Mouse (Mus musculus) layer of hippocampus, postnatal 14 days (tissue): ENCODE data around the gene Tkt. TPM values are rescaled to one million over a fixed set of nuclear protein-coding genes. Genes with fewer than 3 reads are reported as not detected.
"Not testable (repeated sequence)": the region's sequence is repeated elsewhere in the genome, so short reads cannot be mapped to it uniquely, and the experiment has no call there.

ENCODE experiments used
- DNase-seq, 2 experiments: peaks; one replicate each; pipeline ENCODE4 v3.0.0; 2021 to 2022; ENCODE audit warnings: low spot score in 2 of 2, mixed read lengths in 1 of 2
- long read RNA-seq, 2 experiments: library from polyadenylated mRNA; stranded (forward); transcript quantifications; one replicate each; pipeline ENCODE4 v2.0.0; 2021
- total RNA-seq, 2 experiments: library from RNA; stranded (reverse); gene quantifications; 2 replicates each; pipeline ENCODE4 v1.2.3; 2021

Gene Tkt
- 100 to 1,000 TPM; 170 to 200 TPM for total RNA-seq
- long read RNA-seq, experiment 1, transcript Tkt-201 (14 exons, 3,223 nt): major isoform, 23 of 25 reads
- long read RNA-seq, experiment 1, partial matches to known transcripts: 1 of 25 reads
- long read RNA-seq, experiment 1, other reads (novel, unspliced or antisense): 0 of 25 reads
- long read RNA-seq, experiment 2, transcript Tkt-201 (14 exons, 3,223 nt): major isoform, 20 of 27 reads
- long read RNA-seq, experiment 2, partial matches to known transcripts: 4 of 27 reads
- long read RNA-seq, experiment 2, other reads (novel, unspliced or antisense): 2 of 27 reads

DNA sequence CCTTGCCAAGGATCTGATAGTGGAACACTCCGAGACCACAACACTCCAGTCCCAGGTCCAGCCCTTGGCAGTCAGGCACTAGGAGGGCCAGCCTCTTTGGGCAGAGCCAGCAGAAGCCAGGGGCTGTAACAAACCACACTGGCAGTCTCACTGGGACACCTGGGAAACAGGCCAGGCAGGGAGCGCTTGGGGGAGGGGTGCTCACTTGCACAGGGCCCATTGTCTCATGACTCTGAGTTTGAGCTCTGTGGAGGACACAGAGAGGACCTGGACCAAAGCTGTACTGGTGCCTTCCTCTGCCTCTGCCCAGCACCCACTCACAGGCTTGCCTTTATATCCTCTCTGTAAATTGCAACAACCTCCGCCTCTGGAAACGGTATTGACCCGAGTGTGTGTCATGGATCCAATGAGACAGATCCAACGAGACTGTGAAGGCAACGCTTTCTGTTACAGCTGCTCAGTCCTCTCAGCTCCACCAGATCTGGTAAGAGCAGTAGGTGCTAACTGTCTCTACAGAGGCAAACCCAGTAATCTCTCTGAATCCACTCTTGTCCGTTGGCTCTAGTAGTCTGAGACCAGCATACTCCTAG lies at the start of gene Tkt:
Gene Tkt, plus strand, starts transcription at position 229 of the 590 bp plus-strand sequence.
- peak; percentile 70 to 88 for DNase-seq

DNA sequence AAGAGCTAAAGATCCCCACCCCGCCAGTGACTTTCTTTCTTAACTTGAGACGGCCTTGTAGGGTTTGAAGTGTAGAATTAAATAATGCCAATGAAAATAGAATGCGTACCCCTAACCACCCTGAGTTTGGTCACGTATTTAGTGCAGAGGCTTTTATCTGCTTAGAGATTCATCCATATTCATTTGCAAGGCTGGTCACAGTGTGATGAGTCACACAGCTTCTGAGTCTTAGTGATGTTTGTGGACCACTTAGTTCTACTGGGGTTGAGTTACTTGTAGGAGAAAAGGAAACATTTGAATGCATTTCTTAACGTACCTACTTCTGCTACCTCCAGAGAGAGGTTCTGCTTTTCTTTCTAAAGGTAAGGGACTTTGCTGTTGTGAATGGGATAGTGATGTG lies 43.2 kb upstream of the Tkt start:
- DNase-seq: no peak

DNA sequence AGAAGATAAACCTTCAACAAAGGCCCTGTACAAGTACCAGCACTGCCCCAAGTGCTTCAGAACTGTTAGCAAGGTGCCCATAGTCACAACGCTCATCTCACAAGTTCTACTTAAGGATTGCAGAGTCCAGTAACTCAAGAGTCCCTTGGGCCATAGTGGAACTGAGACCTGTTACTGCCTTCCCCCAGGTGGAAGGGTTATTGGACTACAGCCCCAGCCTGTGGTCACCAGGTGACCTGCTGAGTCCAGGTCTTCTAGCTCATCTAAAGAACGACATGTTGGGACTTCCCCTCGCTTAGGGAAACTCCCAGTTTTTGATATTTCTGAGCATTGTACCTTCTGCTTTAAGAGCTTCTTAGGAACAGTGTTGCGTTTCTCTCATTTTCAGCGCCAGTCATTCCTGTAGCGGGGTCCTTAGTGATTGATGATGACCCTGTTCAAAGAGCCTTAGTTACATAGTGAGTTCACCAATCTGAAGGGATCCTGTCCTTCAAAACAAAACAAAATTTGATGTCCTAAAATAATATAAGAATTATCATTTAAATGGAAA lies 37.9 kb upstream of the Tkt start:
- no peak for DNase-seq

- no peak for DNase-seq
Measured at GRCm38 (mm10) chr14:30512896-30513295, 35.3 kb upstream of the Tkt start.

DNA sequence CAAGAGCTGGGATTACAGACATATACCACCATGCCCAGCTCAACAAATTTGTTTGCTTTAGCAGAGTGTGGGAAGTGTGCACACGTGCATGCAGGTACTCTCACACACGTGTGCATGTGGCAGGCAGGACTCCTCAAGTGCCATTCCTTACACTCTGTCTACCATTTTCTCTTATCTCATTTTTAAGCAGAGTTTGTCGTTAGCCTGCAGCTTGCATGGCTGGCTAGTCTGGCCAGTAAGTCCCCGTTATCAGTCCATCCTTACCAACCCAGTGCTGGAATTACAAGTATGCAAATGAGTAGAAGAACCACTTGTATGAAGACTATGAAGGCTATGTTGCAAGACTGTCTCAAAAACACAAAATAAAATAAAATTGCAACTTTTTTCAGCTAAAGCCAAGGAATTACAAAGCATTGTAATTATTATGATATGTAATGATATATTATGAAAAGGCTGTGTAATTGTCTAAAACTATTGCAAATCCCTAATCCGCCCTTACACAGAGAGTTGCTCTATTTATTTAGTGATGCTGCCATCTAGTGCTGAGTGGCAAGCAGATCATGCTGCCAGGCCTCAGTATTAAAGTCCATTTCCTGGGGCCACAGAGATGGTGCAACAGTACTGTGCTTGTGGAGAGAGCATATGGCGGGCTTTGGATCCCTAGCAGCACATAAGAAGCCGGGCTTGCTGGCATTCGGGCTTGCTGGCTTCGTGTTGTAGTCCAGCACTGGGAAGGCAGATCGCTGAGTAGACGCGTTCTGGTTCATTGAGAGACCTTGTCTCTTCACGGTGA lies 32.0 kb upstream of the Tkt start:
- peak in 1 of 2 experiments; percentile 44 for DNase-seq

- DNase-seq: no peak
Measured at GRCm38 (mm10) chr14:30519323-30519722, 28.8 kb upstream of the Tkt start.

DNA sequence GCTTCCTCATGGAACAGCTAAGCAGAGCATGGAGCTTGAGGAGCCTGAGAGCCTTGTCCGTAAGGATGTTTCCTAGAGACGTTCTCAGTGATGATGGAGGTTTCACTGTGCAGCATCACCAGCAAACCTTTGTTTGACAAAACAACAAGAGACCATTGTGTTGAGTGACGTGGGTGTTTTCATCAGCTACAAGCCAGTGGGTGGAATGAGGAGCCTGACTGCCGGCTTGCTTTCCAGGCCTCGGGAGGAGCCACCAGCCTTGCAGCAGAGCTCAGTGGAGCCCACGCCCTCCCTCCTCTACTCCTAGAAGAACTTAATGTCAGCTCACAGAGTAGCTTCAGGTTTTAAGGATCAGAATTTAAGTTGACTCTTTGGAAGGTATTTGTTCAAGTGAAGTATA lies 24.8 kb upstream of the Tkt start:
- no peak for DNase-seq

GRCm38 (mm10) chr14:30528392-30528791 lies 19.8 kb upstream of the Tkt start:
- no peak for DNase-seq

GRCm38 (mm10) chr14:30528961-30529360 lies 19.2 kb upstream of the Tkt start:
- DNase-seq: no peak

- DNase-seq: no peak
Measured at GRCm38 (mm10) chr14:30529454-30529853, 18.7 kb upstream of the Tkt start.

GRCm38 (mm10) chr14:30530726-30531269 lies 17.4 kb upstream of the Tkt start:
- DNase-seq: no peak

- DNase-seq: no peak
Measured at GRCm38 (mm10) chr14:30531431-30531830, 16.7 kb upstream of the Tkt start.

- no peak for DNase-seq
Measured at GRCm38 (mm10) chr14:30531896-30532295, 16.3 kb upstream of the Tkt start.

GRCm38 (mm10) chr14:30533780-30534450 lies 14.2 kb upstream of the Tkt start:
- DNase-seq: no peak

- DNase-seq: peak; percentile 51 to 78
Measured at GRCm38 (mm10) chr14:30541541-30541940, 6.6 kb upstream of the Tkt start.

GRCm38 (mm10) chr14:30543331-30543730 lies 4.8 kb upstream of the Tkt start:
- not testable (repeated sequence) for DNase-seq

DNA sequence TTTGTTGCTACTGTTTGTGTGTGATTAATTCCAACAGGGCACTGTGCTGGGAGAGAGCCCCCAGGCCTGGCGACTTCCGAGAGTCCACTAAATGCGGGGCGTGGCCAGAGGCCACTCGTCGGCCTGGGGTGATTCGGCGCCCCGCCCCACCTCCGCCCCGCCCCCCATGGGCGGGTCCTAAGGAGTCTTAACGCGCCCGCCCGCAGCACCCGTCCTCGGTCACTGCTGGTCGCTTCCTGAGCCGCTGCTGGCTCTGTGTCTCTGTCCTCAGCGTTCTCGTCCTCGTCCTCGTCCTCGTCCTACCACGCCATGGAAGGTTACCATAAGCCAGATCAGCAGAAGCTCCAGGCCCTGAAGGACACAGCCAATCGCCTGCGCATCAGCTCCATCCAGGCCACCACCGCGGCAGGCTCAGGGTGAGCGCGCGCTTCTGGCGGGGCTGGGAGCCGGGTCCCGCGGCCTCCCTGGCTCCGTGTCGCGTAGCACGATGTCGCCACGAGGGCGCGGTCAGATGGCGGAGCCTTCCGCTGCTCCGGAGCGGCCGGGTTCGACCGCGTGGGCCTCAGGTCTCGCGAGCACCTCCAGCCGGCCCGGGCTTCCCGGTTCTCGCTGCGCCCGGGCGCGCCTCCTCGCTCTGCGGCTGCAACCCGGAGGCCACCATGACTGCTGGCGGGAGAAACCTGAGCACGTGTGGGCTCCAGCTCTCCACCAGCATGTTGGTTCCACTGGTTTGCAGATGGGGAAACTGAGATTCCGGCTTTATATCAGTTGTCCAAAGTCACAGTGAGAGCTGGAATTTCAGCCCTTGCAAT lies 1.0 kb downstream of the Tkt start:
- DNase-seq: peak; percentile 89 to 94

GRCm38 (mm10) chr14:30549777-30550149 lies 1.6 kb downstream of the Tkt start:
- no peak for DNase-seq

DNA sequence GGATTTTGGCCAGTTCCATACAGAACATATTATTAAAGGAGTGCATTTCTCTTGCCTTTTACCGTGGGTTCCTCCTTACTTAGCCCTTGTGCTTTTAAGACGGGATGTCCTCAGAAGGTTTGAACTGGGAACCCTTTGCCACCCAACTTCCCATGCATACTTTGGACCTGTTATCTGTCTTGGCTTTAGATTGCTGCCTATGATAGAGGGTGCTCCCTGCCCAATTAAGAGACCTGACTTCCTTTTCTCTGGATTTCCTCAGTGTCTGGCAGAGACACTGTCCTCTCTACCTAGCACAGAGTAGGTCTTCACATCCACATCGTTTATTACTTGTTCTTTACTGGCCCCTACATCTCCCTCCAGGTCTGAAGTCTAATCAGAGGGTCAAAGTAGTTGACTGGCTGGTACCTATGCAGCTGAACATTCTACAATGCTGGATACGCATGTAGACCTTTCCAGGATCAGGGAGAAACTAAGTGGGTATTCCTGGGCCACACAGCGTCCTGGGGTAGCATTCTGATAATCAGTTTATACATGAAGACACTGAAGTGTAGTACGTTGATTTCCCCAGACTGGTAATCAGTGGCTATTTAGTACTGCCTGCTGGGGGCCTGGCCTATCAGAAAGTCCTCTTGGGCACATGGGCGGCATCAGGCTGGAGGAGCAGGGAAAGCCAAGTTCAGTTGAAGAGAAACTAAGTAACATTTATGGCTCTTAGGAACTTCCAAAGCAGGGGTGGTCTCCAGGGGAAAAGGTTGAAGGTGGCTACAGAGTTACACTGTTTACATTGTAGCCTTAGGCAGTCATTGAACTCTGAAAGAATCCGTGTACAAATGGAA lies 2.3 kb downstream of the Tkt start:
- no peak for DNase-seq
